Mouse (Mus musculus) liver, embryonic 11.5 days (tissue): ENCODE data around the gene Fxyd2. TPM values are rescaled to one million over a fixed set of nuclear protein-coding genes. Genes with fewer than 3 reads are reported as not detected.

Source experiments
- ATAC-seq: fragments of 200-750 bp; cut with Nextera tagmentation; replicated peaks from 2 replicates; pipeline ENCODE4 v1.8.0; 2017; ENCODE audit warnings: moderate number of reproducible peaks, mild to moderate bottlenecking, moderate TSS enrichment, moderate library complexity; ENCODE audit not compliant: low FRiP score
- DNase-seq: peaks from one replicate; pipeline ENCODE4 v3.0.0-alpha.2; 2017; ENCODE audit warnings: low spot score
- H3K27ac ChIP-seq: fragments of 300-500 bp; sonication (generic); 2 replicates; pipeline ENCODE4 v1.5.1; 2014; ENCODE audit warnings: mild to moderate bottlenecking, low read depth, low read length, control low read depth
- H3K27me3 ChIP-seq: fragments of 300-500 bp; sonication (generic); replicated peaks from 2 replicates; pipeline ENCODE4 v1.6.1; 2014; ENCODE audit warnings: low read length, mixed read lengths; ENCODE audit not compliant: control insufficient read depth, insufficient read depth
- H3K36me3 ChIP-seq: fragments of 300-500 bp; sonication (generic); 2 replicates; pipeline ENCODE4 v1.6.1; 2014; ENCODE audit warnings: mild to moderate bottlenecking, low read length, moderate library complexity, mixed read lengths; ENCODE audit not compliant: control insufficient read depth, insufficient read depth
- H3K4me1 ChIP-seq: fragments of 300-500 bp; sonication (generic); replicated peaks from 2 replicates; pipeline ENCODE4 v1.6.1; 2014; ENCODE audit warnings: low read length, mixed read lengths; ENCODE audit not compliant: control insufficient read depth, insufficient read depth
- H3K4me2 ChIP-seq: fragments of 300-500 bp; sonication (generic); 2 replicates; pipeline ENCODE4 v1.6.1; 2014; ENCODE audit warnings: mild to moderate bottlenecking, control low read depth, moderate library complexity
- H3K4me3 ChIP-seq: fragments of 300-500 bp; sonication (generic); 2 replicates; pipeline ENCODE4 v1.5.1; 2014; ENCODE audit warnings: low read depth, low read length, control low read depth
- H3K9ac ChIP-seq: fragments of 300-500 bp; sonication (generic); 2 replicates; pipeline ENCODE4 v1.6.1; 2014; ENCODE audit warnings: low read depth, low read length, control low read depth
- H3K9me3 ChIP-seq: fragments of 300-500 bp; sonication (generic); 2 replicates; pipeline ENCODE4 v1.6.1; 2016; ENCODE audit warnings: low read length, inconsistent platforms, mixed read lengths; ENCODE audit not compliant: control insufficient read depth
- WGBS: fragments of 180-500 bp; shearing (Covaris S2); extraction: QIAGEN DNeasy Blood & Tissue Kit; methylation state at CpG from one replicate; pipeline ENCODE4 v1.1.7; 2014; 5-methylcytosine and 5-hydroxymethylcytosine counted together
- polyA plus RNA-seq: library from polyadenylated mRNA; unstranded; fragments of >200 nt; fragmentation: Nextera tagmentation; extraction: Ambion mirVana; gene quantifications from 2 replicates; pipeline ENCODE4 v1.2.1, GENCODE M21; 2014

Fxyd2 gene
- polyA plus RNA-seq, 1 experiment from 2014 or later = 2.2 TPM

DNA sequence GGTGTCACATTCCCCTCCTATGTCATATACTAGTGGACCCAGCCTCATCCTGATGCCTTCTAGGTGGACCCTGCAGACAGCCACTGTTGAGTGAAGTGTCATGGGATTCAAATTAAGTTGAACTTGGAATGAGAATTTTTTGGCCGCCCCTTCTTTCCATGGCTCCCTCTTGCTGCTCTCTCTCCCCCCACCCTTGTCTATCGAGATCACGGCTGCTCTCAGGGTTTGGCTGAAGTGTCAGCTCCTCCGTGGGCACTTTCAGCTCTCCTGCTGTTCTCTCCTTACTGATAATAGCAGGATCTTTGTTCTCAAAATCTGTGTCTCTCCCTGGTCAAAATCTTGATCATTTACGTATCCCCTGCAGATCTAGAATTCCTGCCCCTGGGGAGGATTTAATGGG is 16.6 kb upstream of the Fxyd2 start:
- ATAC-seq = no peak
- Histone ChIP-seq H3K4me2 (no peak overlapping the region), H3K4me3 (no peak overlapping the region), H3K9ac (no peak overlapping the region), H3K27ac (no peak overlapping the region), H3K36me3 (no peaks in the 10 kb centered on the region), H3K9me3 (no peaks in the 10 kb centered on the region), H3K27me3 (no peaks in the 10 kb centered on the region), H3K4me1 (no peaks in the 10 kb centered on the region)
- no peak for DNase-seq
- WGBS = 80% methylated on average over 5 of the region's 5 CpGs

DNA sequence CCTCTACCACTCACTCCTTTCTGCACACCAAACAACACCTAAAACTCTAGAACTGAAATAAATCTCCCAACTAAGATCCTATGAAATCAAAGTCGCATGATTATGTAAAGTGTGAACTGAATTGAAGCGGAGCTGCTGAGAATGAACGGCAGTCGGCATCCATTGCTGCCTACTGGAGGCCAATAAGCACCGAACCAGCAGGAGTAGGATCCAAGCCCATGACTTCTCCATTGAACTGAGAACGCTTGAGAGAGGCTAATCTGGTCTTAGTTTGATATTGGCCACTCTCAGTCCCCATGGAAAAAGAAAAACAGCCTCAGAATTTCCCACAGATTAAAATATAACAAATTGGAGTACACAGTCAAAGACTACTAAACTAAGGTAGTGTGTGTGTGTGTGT is 15.6 kb upstream of the Fxyd2 start:
- Histone ChIP-seq H3K27ac (no peak overlapping the region), H3K4me3 (no peak overlapping the region), H3K4me2 (no peak overlapping the region), H3K4me1 (no peaks in the 10 kb centered on the region), H3K36me3 (no peaks in the 10 kb centered on the region), H3K27me3 (no peaks in the 10 kb centered on the region), H3K9ac (no peak overlapping the region), H3K9me3 (no peaks in the 10 kb centered on the region)
- DNase-seq (no peak), ATAC-seq (no peak)
- WGBS = 88% methylated on average over 6 of the region's 6 CpGs

DNA sequence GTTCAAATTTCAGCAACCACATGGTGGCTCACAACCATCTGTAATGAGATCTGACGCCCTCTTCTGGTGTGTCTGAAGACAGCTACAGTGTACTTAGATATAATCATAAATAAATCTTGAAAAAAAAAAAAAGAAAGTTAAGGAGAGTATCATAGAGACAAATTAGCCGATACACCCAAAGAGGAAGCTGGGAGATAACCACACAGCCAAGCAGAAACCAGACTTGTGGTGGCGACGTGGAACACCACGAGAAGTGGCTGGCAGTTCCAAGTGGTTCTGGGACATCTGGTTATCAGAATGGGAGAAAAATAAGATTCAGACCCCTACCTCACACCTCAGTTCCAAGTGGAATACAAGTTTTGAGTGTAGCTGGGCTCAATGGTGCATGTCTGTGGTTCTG is 12.8 kb upstream of the Fxyd2 start:
- WGBS = 43% methylated on average over 5 of the region's 5 CpGs
- Histone ChIP-seq H3K9me3 (no peaks in the 10 kb centered on the region), H3K27ac (no peak overlapping the region), H3K4me2 (no peak overlapping the region), H3K9ac (no peak overlapping the region), H3K4me1 (no peaks in the 10 kb centered on the region), H3K4me3 (no peak overlapping the region), H3K36me3 (no peaks in the 10 kb centered on the region), H3K27me3 (no peaks in the 10 kb centered on the region)
- DNase-seq (no peak), ATAC-seq (no peak)

DNA sequence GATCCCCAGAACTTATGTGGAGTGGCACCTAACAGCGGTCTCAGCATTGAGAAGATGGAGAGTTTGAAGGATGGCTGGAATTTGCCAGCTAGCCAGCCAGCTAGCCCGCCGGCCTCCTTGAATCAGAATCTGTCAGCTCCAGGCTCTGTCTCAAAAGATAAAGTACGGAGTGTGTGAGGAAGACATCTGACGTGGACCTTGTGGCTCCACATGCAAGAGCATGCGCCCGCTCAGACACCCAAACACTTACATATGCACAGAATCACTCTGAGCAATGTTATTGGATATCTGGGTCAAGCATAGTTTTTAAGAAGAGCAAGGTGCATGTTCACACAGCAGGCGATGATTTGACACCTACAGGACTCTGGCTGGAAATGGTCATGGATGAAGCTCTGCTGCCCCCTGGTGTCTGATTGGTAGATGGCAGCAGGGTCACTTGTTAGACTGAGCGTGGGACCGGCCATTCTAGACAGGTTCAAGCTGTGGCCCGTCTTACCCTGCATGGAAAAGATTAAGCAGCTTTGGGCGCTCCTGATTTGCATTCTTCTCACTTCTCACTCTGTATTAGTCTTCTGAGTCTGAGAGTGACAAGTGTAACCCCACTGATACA is 11.0 kb upstream of the Fxyd2 start:
- Histone ChIP-seq H3K4me2 (no peak overlapping the region), H3K9ac (no peak overlapping the region), H3K27ac (no peak overlapping the region), H3K36me3 (no peaks in the 10 kb centered on the region), H3K27me3 (no peaks in the 10 kb centered on the region), H3K9me3 (no peaks in the 10 kb centered on the region), H3K4me1 (no peaks in the 10 kb centered on the region), H3K4me3 (no peak overlapping the region)
- ATAC-seq (no peak), DNase-seq (peak; percentile 78)
- WGBS = 35% methylated on average over 12 of the region's 12 CpGs

DNA sequence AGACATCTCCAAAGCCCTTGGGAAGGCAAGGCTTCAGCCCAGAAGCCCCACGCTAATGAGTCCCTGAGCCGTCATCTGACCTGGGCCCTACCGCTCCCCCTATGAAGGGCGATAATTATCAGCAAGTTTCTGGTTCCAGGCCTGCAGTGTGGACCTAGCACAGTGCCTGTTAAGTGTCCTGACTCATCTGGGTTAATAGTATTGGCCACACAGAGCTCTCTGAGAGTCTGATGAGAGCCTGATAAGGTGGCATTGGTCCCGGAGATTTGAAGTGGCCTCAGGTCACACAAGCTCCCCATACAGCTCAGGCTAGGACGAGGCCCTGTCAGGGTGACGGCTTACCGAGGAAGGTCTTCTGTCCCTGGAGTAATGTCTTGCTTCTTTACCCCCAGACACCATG is 9.9 kb upstream of the Fxyd2 start:
- no peaks in the 10 kb centered on the region for H3K27me3 ChIP-seq
- no peaks in the 10 kb centered on the region for H3K9me3 ChIP-seq
- H3K36me3 ChIP-seq = no peaks in the 10 kb centered on the region
- ATAC-seq = no peak
- 75% methylated on average over 8 of the region's 8 CpGs for WGBS
- H3K4me3 ChIP-seq = no peak overlapping the region
- H3K4me2 ChIP-seq = no peak overlapping the region
- H3K9ac ChIP-seq = no peak overlapping the region
- DNase-seq = no peak
- H3K27ac ChIP-seq = no peak overlapping the region
- H3K4me1 ChIP-seq = no peaks in the 10 kb centered on the region

DNA sequence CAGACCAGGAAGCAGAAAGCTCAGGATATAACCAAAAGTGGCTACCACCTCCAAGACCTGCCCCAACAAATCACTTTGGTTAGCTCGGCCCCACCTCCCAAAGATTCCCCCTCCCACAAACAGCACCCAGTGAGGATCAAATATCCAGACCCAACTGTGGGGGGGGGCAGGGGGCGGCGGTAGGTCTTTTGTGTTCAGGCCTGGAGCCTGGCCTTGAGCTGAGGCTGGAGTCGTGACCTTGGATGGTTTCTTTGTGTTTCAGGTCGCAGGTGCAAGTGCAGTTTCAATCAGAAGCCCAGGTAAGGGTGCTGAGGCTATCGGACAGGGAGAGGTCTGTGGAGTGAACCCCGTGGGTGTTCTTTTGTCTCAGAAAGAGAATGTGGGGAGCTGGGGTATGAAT is 8.2 kb upstream of the Fxyd2 start:
- H3K4me3 ChIP-seq = no peak overlapping the region
- 63% methylated on average over 7 of the region's 7 CpGs for WGBS
- H3K27me3 ChIP-seq = no peaks in the 10 kb centered on the region

DNA sequence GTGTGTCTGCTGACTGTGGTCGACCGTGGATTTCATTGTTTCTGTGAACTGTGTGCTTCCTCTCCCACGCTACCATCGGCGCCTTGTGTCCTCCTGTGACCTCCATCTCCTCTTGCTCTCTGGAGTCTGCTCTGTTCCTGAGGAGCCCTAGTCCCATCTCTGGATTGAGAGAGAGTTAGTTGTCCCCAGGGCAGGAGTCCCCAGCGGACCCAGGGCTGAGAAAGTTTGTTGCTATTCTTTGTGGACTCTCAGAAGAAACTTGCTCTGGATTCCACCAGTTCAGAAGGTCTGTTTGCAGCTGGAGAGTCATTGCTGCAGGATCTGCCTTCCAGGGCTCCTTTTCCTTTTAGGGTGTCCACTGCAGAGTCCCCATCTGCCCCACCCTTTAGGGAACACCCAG is 4.3 kb upstream of the Fxyd2 start:
- Histone ChIP-seq H3K4me2 (no peak overlapping the region), H3K9ac (no peak overlapping the region), H3K9me3 (no peaks in the 10 kb centered on the region), H3K4me1 (no peaks in the 10 kb centered on the region), H3K4me3 (no peak overlapping the region), H3K36me3 (no peaks in the 10 kb centered on the region), H3K27me3 (no peaks in the 10 kb centered on the region), H3K27ac (no peak overlapping the region)
- WGBS = 82% methylated on average over 6 of the region's 6 CpGs
- no peak for ATAC-seq
- DNase-seq = no peak

More for the DNA sequence above, 8.2 kb upstream of the Fxyd2 start:
- DNase-seq (no peak), ATAC-seq (no peak)
- Histone ChIP-seq H3K9ac (no peak overlapping the region), H3K4me2 (no peak overlapping the region), H3K27ac (no peak overlapping the region), H3K36me3 (no peaks in the 10 kb centered on the region), H3K9me3 (no peaks in the 10 kb centered on the region), H3K4me1 (no peaks in the 10 kb centered on the region)

DNA sequence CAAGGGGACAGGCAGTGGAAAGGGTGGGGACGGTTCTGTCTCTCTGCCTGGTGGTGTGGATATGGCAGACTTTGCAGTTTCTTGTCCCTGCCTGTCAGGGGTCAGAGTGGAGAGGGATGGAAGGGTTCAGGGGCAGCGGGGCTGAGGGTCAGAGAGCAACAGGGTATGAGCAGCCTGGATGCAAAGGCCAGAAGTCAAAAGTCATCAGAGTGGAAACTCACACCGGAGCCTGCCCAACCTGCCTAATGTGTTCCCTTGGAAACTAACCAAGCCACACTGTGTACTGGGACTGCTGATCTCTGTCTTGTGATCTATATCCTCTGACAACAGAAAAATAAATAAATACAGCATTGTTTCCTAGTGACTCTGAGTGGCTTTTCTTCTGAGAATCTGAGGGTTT is 3.7 kb upstream of the Fxyd2 start:
- Histone ChIP-seq H3K36me3 (no peaks in the 10 kb centered on the region), H3K27me3 (no peaks in the 10 kb centered on the region), H3K9me3 (no peaks in the 10 kb centered on the region), H3K9ac (no peak overlapping the region), H3K27ac (no peak overlapping the region), H3K4me3 (no peak overlapping the region), H3K4me2 (no peak overlapping the region), H3K4me1 (no peaks in the 10 kb centered on the region)
- DNase-seq (no peak), ATAC-seq (no peak)
- WGBS = 57% methylated on average over 3 of the region's 3 CpGs

DNA sequence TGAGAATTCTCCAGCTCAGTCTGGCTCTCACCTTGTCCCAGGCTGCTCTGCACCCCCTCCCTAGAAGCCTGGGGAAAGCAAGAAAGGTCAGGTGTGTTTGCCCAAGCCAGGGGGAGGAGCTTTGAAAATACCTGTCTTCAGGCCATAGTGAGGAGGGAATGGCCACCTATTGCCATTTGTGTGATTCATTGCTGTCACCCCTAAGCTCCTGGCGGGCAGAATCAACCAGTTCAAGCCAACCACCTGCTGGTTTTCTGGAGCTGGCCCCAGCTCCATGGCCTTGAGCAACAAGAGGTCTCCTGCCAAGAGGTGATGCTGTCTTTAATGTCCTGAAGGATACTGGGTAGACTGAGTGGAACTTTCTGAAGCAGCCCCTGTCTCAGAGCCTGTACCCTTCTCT is 1.1 kb upstream of the Fxyd2 start:
- no peaks in the 10 kb centered on the region for H3K4me1 ChIP-seq
- WGBS = 37% methylated on average over 1 of the region's 1 CpGs
- H3K27me3 ChIP-seq = peaks cover 8% of the 10 kb centered on the region
- H3K4me3 ChIP-seq = no peak overlapping the region
- no peak overlapping the region for H3K27ac ChIP-seq
- no peak for ATAC-seq
- H3K36me3 ChIP-seq = no peaks in the 10 kb centered on the region
- no peak overlapping the region for H3K9ac ChIP-seq
- H3K9me3 ChIP-seq = no peaks in the 10 kb centered on the region
- H3K4me2 ChIP-seq = no peak overlapping the region
- DNase-seq = no peak
